Mouse (Mus musculus) limb, embryonic 15.5 days (tissue): Measurements from ENCODE around the gene Ang2. TPM values are rescaled to one million over a fixed set of nuclear protein-coding genes. Genes with fewer than 3 reads are reported as not detected.
"Not testable (repeated sequence)": the region's sequence is repeated elsewhere in the genome, so short reads cannot be mapped to it uniquely, and the experiment has no call there.

Experiments used
- ATAC-seq: fragments of 200-750 bp; cut with Nextera tagmentation; 2 replicates; pipeline ENCODE4 v1.8.0; 2017; ENCODE audit warnings: low read depth, moderate TSS enrichment; ENCODE audit not compliant: insufficient number of reproducible peaks, low FRiP score, low TSS enrichment
- H3K27ac ChIP-seq: fragments of 300-500 bp; sonication (generic); 2 replicates; pipeline ENCODE4 v1.5.1; 2015; ENCODE audit warnings: moderate library complexity, mild to moderate bottlenecking, inconsistent platforms
- H3K27me3 ChIP-seq: fragments of 300-500 bp; sonication (generic); 2 replicates; pipeline ENCODE4 v1.6.1; 2015; ENCODE audit warnings: inconsistent platforms
- H3K36me3 ChIP-seq: fragments of 300-500 bp; sonication (generic); 2 replicates; pipeline ENCODE4 v1.6.1; 2015; ENCODE audit warnings: inconsistent platforms
- H3K4me1 ChIP-seq: fragments of 300-500 bp; sonication (generic); 2 replicates; pipeline ENCODE4 v1.6.1; 2015; ENCODE audit warnings: inconsistent platforms
- H3K4me2 ChIP-seq: fragments of 300-500 bp; sonication (generic); 2 replicates; pipeline ENCODE4 v1.6.1; 2015; ENCODE audit warnings: mild to moderate bottlenecking, inconsistent platforms
- H3K4me3 ChIP-seq: fragments of 300-500 bp; sonication (generic); 2 replicates; pipeline ENCODE4 v1.5.1; 2015; ENCODE audit warnings: mild to moderate bottlenecking, inconsistent platforms
- H3K9ac ChIP-seq: fragments of 300-500 bp; sonication (generic); 2 replicates; pipeline ENCODE4 v1.6.1; 2015; ENCODE audit warnings: inconsistent platforms
- H3K9me3 ChIP-seq: fragments of 300-500 bp; sonication (generic); 2 replicates; pipeline ENCODE4 v1.6.1; 2016; ENCODE audit warnings: inconsistent platforms
- WGBS: fragments of 180-500 bp; shearing (Covaris S2); methylation state at CpG from one replicate; pipeline ENCODE4 v1.1.7; 2015; 5-methylcytosine and 5-hydroxymethylcytosine counted together
- polyA plus RNA-seq: library from polyadenylated mRNA; unstranded; fragments of >200 nt; fragmentation: Nextera tagmentation; extraction: Ambion mirVana; gene quantifications from 2 replicates; pipeline ENCODE4 v1.2.1, GENCODE M21; 2015

Ang2 gene
- polyA plus RNA-seq, 1 experiment from 2014 or later: not detected

DNA sequence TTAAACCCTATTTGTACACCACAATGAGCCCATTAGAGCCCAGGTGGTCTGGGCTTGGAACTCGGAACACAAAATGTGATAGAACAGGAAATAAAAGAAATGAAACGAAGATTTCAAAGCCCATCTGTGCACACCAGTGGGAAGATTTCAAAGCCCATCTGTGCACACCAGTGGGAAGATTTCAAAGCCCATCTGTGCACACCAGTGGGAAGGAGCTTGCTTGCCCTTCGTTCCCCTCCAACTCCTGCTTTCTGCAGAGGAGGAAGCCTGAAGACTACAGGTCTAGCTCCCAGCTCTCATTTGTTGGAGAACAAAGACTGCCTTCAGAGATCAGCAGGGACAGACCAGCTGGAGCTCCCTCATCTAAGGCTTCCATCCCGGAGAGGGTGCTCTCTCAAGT, 26.0 kb downstream of the Ang2 start:
- 56% methylated on average over 4 of the region's 4 CpGs for WGBS
- not testable (repeated sequence) for H3K9me3 ChIP-seq, ATAC-seq

DNA sequence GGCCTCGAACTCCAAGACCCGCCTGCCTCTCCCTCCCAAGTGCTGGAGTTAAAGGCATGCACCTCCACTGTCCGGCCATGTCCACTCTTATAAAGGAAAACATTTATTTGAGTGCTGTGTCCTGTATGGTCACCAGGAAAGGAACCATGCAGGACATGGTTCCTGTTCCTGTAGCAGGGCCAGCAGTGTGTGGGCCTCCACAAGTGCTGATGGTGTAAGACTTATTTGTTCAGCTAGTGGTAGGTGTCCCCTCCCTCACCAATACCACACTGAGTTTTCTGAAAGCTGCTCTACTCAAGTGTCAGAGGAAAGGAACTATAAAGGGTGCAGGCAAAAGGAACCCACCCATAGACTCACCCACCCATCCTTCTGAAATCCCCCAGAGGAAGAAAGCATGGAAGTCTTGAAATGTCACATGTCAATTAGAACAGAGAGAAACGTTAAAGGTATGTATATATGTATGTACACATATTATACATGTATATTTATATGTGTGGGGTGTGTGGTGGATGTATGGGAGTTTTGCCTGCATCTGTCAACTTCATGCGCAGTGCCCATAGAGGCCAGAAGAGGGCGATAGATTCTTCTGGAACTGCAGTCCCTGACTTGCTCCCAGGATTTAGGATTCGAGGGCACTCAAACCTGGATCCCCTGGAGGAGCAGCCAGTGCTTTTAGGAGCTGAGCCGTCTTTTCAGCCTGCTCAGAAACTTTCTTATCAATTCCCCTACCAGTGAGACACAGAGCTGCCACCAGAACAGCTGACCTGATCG, 26.7 kb downstream of the Ang2 start:
- not testable (repeated sequence) for H3K4me2 ChIP-seq, H3K9ac ChIP-seq, H3K27me3 ChIP-seq, H3K27ac ChIP-seq, H3K9me3 ChIP-seq, H3K4me1 ChIP-seq, H3K36me3 ChIP-seq, ATAC-seq, H3K4me3 ChIP-seq
- WGBS: 37% methylated on average over 9 of the region's 9 CpGs

More for the DNA sequence above, 26.0 kb downstream of the Ang2 start:
- H3K4me2 ChIP-seq, H3K27ac ChIP-seq, H3K27me3 ChIP-seq, H3K9ac ChIP-seq, H3K36me3 ChIP-seq, H3K4me1 ChIP-seq, H3K4me3 ChIP-seq: not testable (repeated sequence)

DNA sequence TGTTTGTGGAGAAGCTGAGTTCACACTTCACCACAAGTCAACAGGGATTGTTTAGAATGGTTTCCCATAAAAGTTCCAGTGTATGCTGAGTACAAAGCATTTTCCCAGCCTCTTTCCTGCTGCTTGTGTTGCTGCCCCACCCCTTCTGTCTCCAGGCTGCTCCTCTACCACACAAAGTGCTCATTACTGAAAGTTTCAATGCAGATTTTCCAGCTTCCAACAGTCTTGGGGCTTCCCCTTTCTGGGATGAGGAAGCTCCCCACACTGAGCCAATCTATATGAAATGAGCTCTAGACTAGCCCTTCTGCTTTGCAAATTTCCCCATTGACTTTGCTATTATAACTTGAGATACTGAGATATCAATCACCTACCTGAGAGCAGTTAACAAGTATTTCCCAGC, 32.9 kb downstream of the Ang2 start:
- no peak for ATAC-seq
- no peak overlapping the region for H3K9ac ChIP-seq
- no peaks in the 10 kb centered on the region for H3K27me3 ChIP-seq
- H3K4me2 ChIP-seq: no peak overlapping the region
- H3K4me3 ChIP-seq: no peak overlapping the region
- no peaks in the 10 kb centered on the region for H3K9me3 ChIP-seq
- H3K4me1 ChIP-seq: no peaks in the 10 kb centered on the region
- no peaks in the 10 kb centered on the region for H3K36me3 ChIP-seq
- no peak overlapping the region for H3K27ac ChIP-seq

DNA sequence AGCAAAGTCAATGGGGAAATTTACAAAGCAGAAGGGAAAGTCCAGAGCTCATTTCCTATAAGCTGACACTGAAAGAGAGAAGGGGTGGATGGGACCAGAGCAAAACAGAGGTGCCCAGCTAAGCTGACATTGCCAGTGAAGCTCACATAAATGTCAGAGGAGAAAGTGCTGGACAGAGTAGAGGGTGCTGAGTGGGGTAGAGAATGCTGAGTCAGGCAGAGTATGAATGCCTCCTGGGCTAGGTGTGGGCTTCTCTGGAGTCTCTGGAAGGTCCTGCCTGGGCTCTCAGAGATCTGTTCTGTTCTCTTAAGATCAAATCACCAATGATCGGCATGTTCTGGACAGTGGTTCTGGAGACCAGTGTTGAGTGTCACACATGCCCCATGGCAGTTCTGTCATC, 33.5 kb downstream of the Ang2 start:
- H3K4me2 ChIP-seq: no peak overlapping the region
- no peak overlapping the region for H3K4me3 ChIP-seq
- no peaks in the 10 kb centered on the region for H3K4me1 ChIP-seq
- H3K27me3 ChIP-seq: no peaks in the 10 kb centered on the region
- no peak overlapping the region for H3K9ac ChIP-seq
- no peaks in the 10 kb centered on the region for H3K36me3 ChIP-seq
- H3K27ac ChIP-seq: no peak overlapping the region
- no peaks in the 10 kb centered on the region for H3K9me3 ChIP-seq
- WGBS: 93% methylated on average over 1 of the region's 1 CpGs
- no peak for ATAC-seq

DNA sequence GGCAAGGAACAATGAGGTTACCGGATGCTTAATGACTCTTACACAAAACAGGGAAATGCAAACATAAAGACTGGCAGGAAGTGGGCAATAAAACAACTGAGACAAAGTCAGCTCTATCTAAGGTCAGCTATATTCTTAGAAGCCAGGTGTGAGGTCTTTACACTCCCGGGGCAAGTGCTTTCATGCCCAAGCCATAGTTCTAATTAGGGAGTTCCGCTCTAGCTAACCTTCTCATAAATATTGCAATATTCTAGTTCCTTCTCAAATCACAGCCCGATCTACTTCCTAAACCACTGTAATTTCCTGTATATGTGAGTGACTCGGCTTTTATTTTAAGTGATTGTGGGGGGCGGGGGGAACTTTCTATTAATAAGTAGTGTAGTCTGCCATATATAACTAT, 35.6 kb downstream of the Ang2 start:
- H3K27me3 ChIP-seq, H3K27ac ChIP-seq, H3K9ac ChIP-seq, H3K36me3 ChIP-seq, H3K4me1 ChIP-seq, H3K9me3 ChIP-seq, H3K4me3 ChIP-seq, ATAC-seq, H3K4me2 ChIP-seq: not testable (repeated sequence)
- 54% methylated on average over 6 of the region's 6 CpGs for WGBS

DNA sequence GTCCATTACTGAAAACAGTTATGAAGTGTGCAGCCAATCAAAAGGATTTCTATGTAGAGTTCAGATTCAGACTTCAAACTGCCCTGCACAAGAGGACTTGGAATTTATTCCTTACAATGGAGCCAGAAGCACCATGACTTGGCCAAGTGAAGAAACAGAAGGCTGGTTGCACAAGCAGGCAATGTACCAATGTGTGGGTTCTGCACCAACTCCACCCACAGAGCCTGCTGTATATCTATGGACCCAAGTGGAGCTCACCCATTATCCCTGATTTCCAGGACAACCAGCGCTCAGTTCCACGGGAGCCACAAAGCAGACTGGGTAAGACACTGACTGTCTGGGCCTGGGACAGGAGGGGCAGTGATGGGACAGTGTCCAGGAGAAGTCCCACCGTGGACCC, 37.0 kb downstream of the Ang2 start, which contains the start of gene Rnase2b:
Gene Rnase2b (plus strand): TSS at position 285 of the 400 bp plus-strand sequence.
- not testable (repeated sequence) for H3K27ac ChIP-seq, H3K4me3 ChIP-seq, H3K9ac ChIP-seq, H3K36me3 ChIP-seq, ATAC-seq, H3K9me3 ChIP-seq, H3K27me3 ChIP-seq, H3K4me1 ChIP-seq, H3K4me2 ChIP-seq
- WGBS: 98% methylated on average over 3 of the region's 3 CpGs

DNA sequence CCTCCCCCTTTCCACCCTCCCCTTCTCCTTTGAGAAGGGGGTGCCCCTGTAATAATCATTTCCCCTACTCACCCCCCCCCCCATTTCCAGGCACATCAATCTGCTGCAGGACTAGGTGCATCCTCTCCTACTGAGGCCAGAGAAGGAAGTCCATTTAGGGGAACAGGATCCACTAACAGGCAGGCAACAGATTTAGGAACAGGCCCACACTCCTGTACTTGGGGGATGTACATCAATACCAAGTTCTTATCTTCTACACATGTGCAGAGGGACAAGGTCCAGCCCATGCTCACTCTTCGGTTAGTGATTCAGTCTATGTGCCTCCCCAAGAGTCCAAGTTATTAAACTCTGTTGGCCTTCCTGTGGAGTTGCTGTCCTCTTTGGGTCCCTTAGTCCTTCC, 41.9 kb downstream of the Ang2 start:
- Histone ChIP-seq H3K9ac (no peak overlapping the region), H3K27ac (no peak overlapping the region), H3K36me3 (no peaks in the 10 kb centered on the region), H3K4me2 (no peak overlapping the region), H3K9me3 (no peaks in the 10 kb centered on the region), H3K4me3 (no peak overlapping the region), H3K4me1 (no peaks in the 10 kb centered on the region), H3K27me3 (no peaks in the 10 kb centered on the region)
- WGBS: 94% methylated on average over 1 of the region's 1 CpGs
- ATAC-seq: no peak

DNA sequence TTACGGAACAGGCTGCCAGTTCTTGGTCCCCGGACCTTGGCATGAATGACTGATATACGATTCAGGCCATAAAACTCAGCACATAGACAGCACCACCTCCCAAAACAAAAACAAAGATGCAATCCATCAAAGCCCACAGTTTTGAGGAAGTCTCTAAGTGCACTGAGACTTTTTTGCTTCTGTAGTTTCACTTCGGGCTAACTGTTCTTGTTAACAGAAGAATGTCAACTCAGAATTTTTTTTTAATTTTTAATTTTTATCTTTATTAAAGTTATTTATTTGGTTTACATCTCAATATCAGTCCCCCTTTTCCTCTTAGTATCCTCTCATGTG, 42.2 kb downstream of the Ang2 start:
- no peak overlapping the region for H3K4me3 ChIP-seq
- H3K9ac ChIP-seq: no peak overlapping the region
- H3K4me1 ChIP-seq: no peaks in the 10 kb centered on the region
- no peak overlapping the region for H3K4me2 ChIP-seq
- H3K9me3 ChIP-seq: no peaks in the 10 kb centered on the region
- no peaks in the 10 kb centered on the region for H3K36me3 ChIP-seq
- H3K27me3 ChIP-seq: no peaks in the 10 kb centered on the region
- ATAC-seq: no peak
- no peak overlapping the region for H3K27ac ChIP-seq
- WGBS: 36% methylated on average over 4 of the region's 4 CpGs

DNA sequence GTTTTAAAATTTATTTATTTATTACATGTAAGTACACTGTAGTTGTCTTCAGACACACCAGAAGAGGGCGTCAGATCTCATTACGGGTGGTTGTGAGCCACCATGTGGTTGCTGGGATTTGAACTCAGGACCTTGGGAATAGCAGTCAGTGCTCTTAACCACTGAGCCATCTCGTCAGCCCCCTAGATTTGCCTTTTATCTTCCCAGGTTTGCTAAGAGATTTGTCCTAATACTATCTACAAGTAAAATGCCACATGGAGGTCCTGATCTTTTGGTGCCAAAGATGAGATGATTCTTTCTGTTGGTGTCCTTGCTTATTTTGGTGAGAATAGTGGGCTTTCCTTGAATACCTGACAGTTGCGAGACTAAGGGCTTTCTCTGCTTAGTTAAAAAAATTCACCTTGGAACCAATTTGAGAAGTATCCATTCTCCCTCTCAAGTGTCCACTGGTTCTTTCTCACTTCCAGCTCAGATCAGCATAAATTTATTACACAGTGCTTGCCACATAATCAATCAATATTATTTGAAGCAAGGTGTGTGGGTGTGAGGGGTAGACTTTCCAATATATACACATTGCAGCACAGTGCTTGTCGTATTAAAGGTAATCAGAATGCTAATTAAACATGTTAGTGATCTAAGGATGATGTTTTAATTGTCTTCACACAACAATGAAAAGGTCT, 42.8 kb downstream of the Ang2 start:
- H3K27ac ChIP-seq: no peak overlapping the region
- no peak overlapping the region for H3K4me3 ChIP-seq
- H3K4me2 ChIP-seq: no peak overlapping the region
- H3K36me3 ChIP-seq: no peaks in the 10 kb centered on the region
- no peaks in the 10 kb centered on the region for H3K27me3 ChIP-seq
- no peaks in the 10 kb centered on the region for H3K9me3 ChIP-seq
- H3K4me1 ChIP-seq: no peaks in the 10 kb centered on the region
- H3K9ac ChIP-seq: no peak overlapping the region
- 83% methylated on average over 5 of the region's 5 CpGs for WGBS
- no peak for ATAC-seq

DNA sequence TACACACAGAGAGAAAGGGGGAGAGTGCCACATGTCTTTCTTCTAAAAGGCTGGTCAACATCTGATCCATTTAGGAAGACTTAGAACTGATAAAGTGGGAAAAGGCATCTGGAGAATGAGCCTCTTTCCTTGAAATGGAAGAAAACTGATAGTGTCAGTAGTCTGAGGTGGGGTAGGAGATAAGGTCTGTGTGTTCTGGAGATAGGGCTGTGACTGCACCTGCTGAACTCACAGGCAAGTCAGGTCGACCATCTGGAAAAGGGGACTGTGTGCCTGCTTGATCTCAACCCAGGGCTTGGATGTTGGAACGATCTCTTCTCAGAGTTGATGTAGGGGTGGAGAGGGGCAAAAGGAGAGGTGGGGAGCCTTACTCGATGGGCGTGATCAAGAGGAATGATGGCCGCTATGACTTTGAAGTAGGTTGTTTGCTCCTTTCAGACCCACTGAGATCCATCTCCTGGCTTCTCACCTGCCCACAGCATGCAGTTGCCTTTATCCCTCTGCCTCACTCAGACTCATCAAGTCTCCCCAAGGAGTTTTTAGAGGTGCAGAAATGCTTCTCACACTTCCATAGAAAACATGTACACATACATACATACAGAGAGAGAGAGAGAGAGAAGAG, 46.6 kb downstream of the Ang2 start:
- H3K27ac ChIP-seq: no peak overlapping the region
- no peak overlapping the region for H3K4me3 ChIP-seq
- H3K4me1 ChIP-seq: no peaks in the 10 kb centered on the region
- no peak overlapping the region for H3K9ac ChIP-seq
- no peak overlapping the region for H3K4me2 ChIP-seq
- no peak for ATAC-seq
- 77% methylated on average over 5 of the region's 5 CpGs for WGBS
- no peaks in the 10 kb centered on the region for H3K9me3 ChIP-seq
- H3K27me3 ChIP-seq: no peaks in the 10 kb centered on the region
- H3K36me3 ChIP-seq: no peaks in the 10 kb centered on the region

DNA sequence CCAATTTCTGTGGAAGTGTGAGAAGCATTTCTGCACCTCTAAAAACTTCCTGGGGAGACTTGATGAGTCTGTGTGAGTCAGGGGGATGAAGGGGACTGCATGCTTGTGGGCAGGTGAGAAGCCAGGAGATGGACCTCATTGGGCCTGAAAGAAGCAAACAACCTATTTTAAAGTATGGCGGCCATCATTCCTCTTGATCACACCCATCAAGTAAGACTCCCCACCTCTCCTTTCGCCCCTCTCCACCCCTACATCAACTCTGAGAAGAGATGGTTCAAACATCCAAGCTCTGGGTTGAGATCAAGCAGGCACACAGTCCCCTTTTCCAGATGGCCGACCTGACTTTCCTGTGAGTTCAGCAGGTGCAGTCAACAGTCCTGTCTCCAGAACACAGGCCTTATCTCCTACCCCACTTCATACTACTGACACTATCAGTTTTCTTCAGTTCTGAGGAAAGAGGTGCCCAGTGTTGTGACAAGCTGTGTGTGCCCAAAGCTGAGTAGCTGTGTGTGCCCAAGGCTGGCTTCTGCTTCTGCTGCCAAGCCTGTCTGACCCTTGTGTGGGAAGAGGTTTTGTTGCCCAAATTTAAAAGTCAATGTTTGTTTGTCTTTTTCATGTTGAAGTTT, 48.6 kb downstream of the Ang2 start:
- Histone ChIP-seq H3K4me2 (no peak overlapping the region), H3K27me3 (no peaks in the 10 kb centered on the region), H3K9ac (no peak overlapping the region), H3K9me3 (no peaks in the 10 kb centered on the region), H3K36me3 (no peaks in the 10 kb centered on the region), H3K4me1 (no peaks in the 10 kb centered on the region), H3K4me3 (no peak overlapping the region), H3K27ac (no peak overlapping the region)
- ATAC-seq: no peak
- WGBS: 86% methylated on average over 3 of the region's 3 CpGs

DNA sequence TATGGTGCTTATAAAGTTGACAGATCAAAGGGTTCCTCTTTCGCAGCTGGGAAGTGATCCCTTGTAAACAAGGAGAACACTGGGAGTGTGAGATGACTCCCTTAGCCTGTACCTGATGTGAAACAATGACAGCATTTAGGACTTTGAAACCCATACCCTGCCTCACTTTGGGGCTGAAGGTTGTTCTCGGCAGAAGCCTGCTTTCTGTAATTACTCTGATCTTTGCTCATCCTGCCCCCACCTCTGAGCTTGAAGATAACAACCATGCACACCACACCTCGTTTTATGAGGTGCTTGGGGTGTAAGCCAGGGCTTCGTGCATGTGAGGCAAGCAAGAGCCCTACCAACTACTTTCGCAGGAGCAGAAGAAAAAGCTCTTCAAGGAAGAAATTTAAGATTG, 49.8 kb downstream of the Ang2 start:
- Histone ChIP-seq H3K9me3 (no peaks in the 10 kb centered on the region), H3K4me3 (no peak overlapping the region), H3K4me2 (no peak overlapping the region), H3K4me1 (no peaks in the 10 kb centered on the region), H3K9ac (no peak overlapping the region), H3K27me3 (no peaks in the 10 kb centered on the region), H3K36me3 (no peaks in the 10 kb centered on the region), H3K27ac (no peak overlapping the region)
- no peak for ATAC-seq
- WGBS: 18% methylated on average over 5 of the region's 5 CpGs
